Mouse (Mus musculus) small intestine, adult 2 months (tissue): ENCODE data around the gene Prox2. TPM values are rescaled to one million over a fixed set of nuclear protein-coding genes. Genes with fewer than 3 reads are reported as not detected.
"Not testable (repeated sequence)": the region's sequence is repeated elsewhere in the genome, so short reads cannot be mapped to it uniquely, and the experiment has no call there.

Experiments
- H3K27ac ChIP-seq: fragments of 200-500 bp; 2 replicates; pipeline ENCODE4 v1.5.1; 2012; ENCODE audit warnings: low read depth, low read length, control low read depth, inconsistent platforms; ENCODE audit not compliant: insufficient read depth
- H3K27me3 ChIP-seq: fragments of 200-500 bp; 2 replicates; pipeline ENCODE4 v1.6.1; 2012; ENCODE audit warnings: mild to moderate bottlenecking, moderate library complexity, low read length, inconsistent platforms; ENCODE audit not compliant: control insufficient read depth, insufficient read depth
- H3K36me3 ChIP-seq: fragments of 200-500 bp; 2 replicates; pipeline ENCODE4 v1.6.1; 2012; ENCODE audit warnings: mild to moderate bottlenecking, low read length, control low read depth, inconsistent platforms; ENCODE audit not compliant: control insufficient read depth, insufficient read depth
- H3K4me1 ChIP-seq: fragments of 200-500 bp; 2 replicates; pipeline ENCODE4 v1.6.1; 2012; ENCODE audit warnings: low read length, inconsistent platforms, mixed read lengths; ENCODE audit not compliant: control insufficient read depth, insufficient read depth, insufficient read length
- H3K4me3 ChIP-seq: fragments of 200-500 bp; 2 replicates; pipeline ENCODE4 v1.5.1; 2012; ENCODE audit warnings: low read depth, mild to moderate bottlenecking, control low read depth, inconsistent platforms, low read length, moderate library complexity
- CTCF ChIP-seq: fragments of 200-500 bp; IDR thresholded peaks from 2 replicates; pipeline ENCODE4 v1.5.1; 2012; ENCODE audit warnings: low read depth, mild to moderate bottlenecking, control low read depth, inconsistent platforms, low read length, moderate library complexity, mixed read lengths; ENCODE audit not compliant: insufficient replicate concordance, insufficient read length; ENCODE audit errors: extremely low read depth
- POLR2A ChIP-seq: fragments of 200-500 bp; IDR thresholded peaks from 2 replicates; pipeline ENCODE4 v1.6.1; 2012; ENCODE audit warnings: low read depth, mild to moderate bottlenecking, control low read depth, inconsistent platforms, low read length, moderate library complexity
- WGBS: fragments of 180-500 bp; shearing (Covaris S2); methylation state at CpG from one replicate; pipeline ENCODE4 v1.1.7; 2018; 5-methylcytosine and 5-hydroxymethylcytosine counted together
- polyA plus RNA-seq: library from polyadenylated mRNA; depleted of rRNA; stranded (reverse); fragments of >200 nt; gene quantifications from 2 replicates; pipeline ENCODE4 v1.2.3, GENCODE M21; 2012

Prox2 gene
- polyA plus RNA-seq, 1 experiment = 1.3 TPM

- 17% methylated on average over 28 of the region's 28 CpGs for WGBS
- Histone ChIP-seq H3K4me3 (peak within 1 kb of the TSS; percentile 41), H3K36me3 (no peaks in the 10 kb centered on the region), H3K27me3 (no peaks in the 10 kb centered on the region), H3K27ac (no peak within 1 kb of the TSS), H3K4me1 (peaks cover 2% of the 10 kb centered on the region; the same call in 1 of the 2 replicates)
- TF ChIP-seq CTCF (no peak), POLR2A (no peak)
These were observed 40.6 kb upstream of the Prox2 start, which contains the start of gene Rps6kl1 for GRCm38 (mm10) chr12:85151002-85151774. Gene Rps6kl1 (minus strand): TSS chr12:85151264.

- TF ChIP-seq CTCF (no peak), POLR2A (no peak)
- no peaks in the 10 kb centered on the region for H3K27me3 ChIP-seq
- no peak overlapping the region for H3K27ac ChIP-seq
- peaks cover 2% of the 10 kb centered on the region; the same call in 1 of the 2 replicates for H3K4me1 ChIP-seq
- WGBS = 36% methylated on average over 20 of the region's 20 CpGs
- no peaks in the 10 kb centered on the region for H3K36me3 ChIP-seq
- H3K4me3 ChIP-seq = peak overlapping the region; percentile 41
These were observed 39.9 kb upstream of the Prox2 start for GRCm38 (mm10) chr12:85150321-85151001.

- 77% methylated on average over 9 of the region's 9 CpGs for WGBS
- Histone ChIP-seq H3K27me3 (no peaks in the 10 kb centered on the region), H3K4me1 (peaks cover 2% of the 10 kb centered on the region; the same call in 1 of the 2 replicates), H3K36me3 (no peaks in the 10 kb centered on the region), H3K27ac (no peak overlapping the region), H3K4me3 (no peak overlapping the region)
- TF ChIP-seq CTCF (no peak), POLR2A (no peak)
These were observed 36.3 kb upstream of the Prox2 start for GRCm38 (mm10) chr12:85146881-85147280.

GRCm38 (mm10) chr12:85146355-85146754, 35.8 kb upstream of the Prox2 start:
- 25% methylated on average over 11 of the region's 11 CpGs for WGBS

GRCm38 (mm10) chr12:85145630-85146029, 35.1 kb upstream of the Prox2 start:
- no peaks in the 10 kb centered on the region for H3K36me3 ChIP-seq
- H3K4me3 ChIP-seq = no peak overlapping the region
- peak overlapping the region; percentile 46; the same call in 1 of the 2 replicates for H3K27ac ChIP-seq
- WGBS = 80% methylated on average over 9 of the region's 9 CpGs
- no peaks in the 10 kb centered on the region for H3K27me3 ChIP-seq
- peaks cover 2% of the 10 kb centered on the region; the same call in 1 of the 2 replicates for H3K4me1 ChIP-seq
- no peak for TF ChIP-seq CTCF
- no peak for TF ChIP-seq POLR2A

More at GRCm38 (mm10) chr12:85146355-85146754, 35.8 kb upstream of the Prox2 start:
- peaks cover 2% of the 10 kb centered on the region; the same call in 1 of the 2 replicates for H3K4me1 ChIP-seq
- H3K36me3 ChIP-seq = no peaks in the 10 kb centered on the region
- TF ChIP-seq CTCF = no peak
- no peak for TF ChIP-seq POLR2A
- H3K27ac ChIP-seq = no peak overlapping the region; the same call in 1 of the 2 replicates
- H3K4me3 ChIP-seq = no peak overlapping the region
- H3K27me3 ChIP-seq = no peaks in the 10 kb centered on the region

- TF ChIP-seq POLR2A = no peak
- no peak for TF ChIP-seq CTCF
- 96% methylated on average over 4 of the region's 4 CpGs for WGBS
- no peaks in the 10 kb centered on the region for H3K36me3 ChIP-seq
- H3K27ac ChIP-seq = no peak overlapping the region
- no peaks in the 10 kb centered on the region for H3K27me3 ChIP-seq
- no peak overlapping the region for H3K4me3 ChIP-seq
- peaks cover 2% of the 10 kb centered on the region; the same call in 1 of the 2 replicates for H3K4me1 ChIP-seq
These were observed 34.3 kb upstream of the Prox2 start for GRCm38 (mm10) chr12:85144821-85145220.

- H3K27ac ChIP-seq, H3K27me3 ChIP-seq, H3K36me3 ChIP-seq, H3K4me3 ChIP-seq, H3K4me1 ChIP-seq: not testable (repeated sequence)
- WGBS = 46% methylated on average over 2 of the region's 2 CpGs
These were observed 33.7 kb upstream of the Prox2 start for GRCm38 (mm10) chr12:85144276-85144675.
